Mouse (Mus musculus) limb, embryonic 12.5 days (tissue): ENCODE results near the gene Psg16. TPM values are rescaled to one million over a fixed set of nuclear protein-coding genes. Genes with fewer than 3 reads are reported as not detected.

Source experiments
- ATAC-seq: fragments of 200-750 bp; cut with Nextera tagmentation; 2 replicates; pipeline ENCODE4 v1.8.0; 2017; ENCODE audit warnings: low read depth, moderate TSS enrichment; ENCODE audit not compliant: insufficient number of reproducible peaks, insufficient read depth, low FRiP score, low TSS enrichment
- H3K27ac ChIP-seq: fragments of 300-500 bp; sonication (generic); 2 replicates; pipeline ENCODE4 v1.5.1; 2016; ENCODE audit warnings: mild to moderate bottlenecking, moderate library complexity
- H3K27me3 ChIP-seq: fragments of 300-500 bp; sonication (generic); 2 replicates; pipeline ENCODE4 v1.6.1; 2016; ENCODE audit warnings: mild to moderate bottlenecking, moderate library complexity
- H3K36me3 ChIP-seq: fragments of 300-500 bp; sonication (generic); 2 replicates; pipeline ENCODE4 v1.6.1; 2016; ENCODE audit warnings: mild to moderate bottlenecking, moderate library complexity
- H3K4me1 ChIP-seq: fragments of 300-500 bp; sonication (generic); replicated peaks from 2 replicates; pipeline ENCODE4 v1.6.1; 2016
- H3K4me2 ChIP-seq: fragments of 300-500 bp; sonication (generic); 2 replicates; pipeline ENCODE4 v1.6.1; 2016; ENCODE audit warnings: mild to moderate bottlenecking, moderate library complexity
- H3K4me3 ChIP-seq: fragments of 300-500 bp; sonication (generic); replicated peaks from 2 replicates; pipeline ENCODE4 v1.5.1; 2016; ENCODE audit warnings: mild to moderate bottlenecking
- H3K9ac ChIP-seq: fragments of 300-500 bp; sonication (generic); replicated peaks from 2 replicates; pipeline ENCODE4 v1.6.1; 2016; ENCODE audit warnings: mild to moderate bottlenecking, moderate library complexity
- H3K9me3 ChIP-seq: fragments of 300-500 bp; sonication (generic); 2 replicates; pipeline ENCODE4 v1.6.1; 2016; ENCODE audit warnings: mild to moderate bottlenecking, moderate library complexity
- WGBS: fragments of 180-500 bp; shearing (Covaris S2); methylation state at CpG from one replicate; pipeline ENCODE4 v1.1.7; 2016; 5-methylcytosine and 5-hydroxymethylcytosine counted together
- polyA plus RNA-seq: library from polyadenylated mRNA; unstranded; fragments of >200 nt; fragmentation: Nextera tagmentation; extraction: Ambion mirVana; gene quantifications from 2 replicates; pipeline ENCODE4 v1.2.1, GENCODE M21; 2016

Gene Psg16
- 0.12 and 0.14 TPM in 2 replicates for polyA plus RNA-seq

GRCm38 (mm10) chr7:17073904-17074615 lies at the start of gene Psg16:
TSS of gene Psg16 (plus strand) at chr7:17074040.
- no peak within 1 kb of the TSS for H3K9ac ChIP-seq
- no peak within 1 kb of the TSS for H3K4me3 ChIP-seq
- WGBS, result 70% methylated on average over 23 of the region's 23 CpGs
- no peak; the same call in 1 of the 2 replicates for ATAC-seq
- no peaks in the 10 kb centered on the region; the same call in 1 of the 2 replicates for H3K27me3 ChIP-seq
- H3K27ac ChIP-seq, result no peak within 1 kb of the TSS
- 0 out of 2 replicates have a peak, but pooled peaks cover 3% of the 10 kb centered on the region for H3K9me3 ChIP-seq
- no peak within 1 kb of the TSS for H3K4me2 ChIP-seq
- no peaks in the 10 kb centered on the region for H3K4me1 ChIP-seq
- H3K36me3 ChIP-seq, result no peaks in the 10 kb centered on the region

- Histone ChIP-seq H3K4me2 (peak overlapping the region; percentile 76; the same call in 1 of the 2 replicates), H3K9ac (no peak overlapping the region), H3K4me1 (peaks cover 40% of the 10 kb centered on the region), H3K27me3 (no peaks in the 10 kb centered on the region), H3K27ac (no peak overlapping the region), H3K36me3 (peaks cover 57% of the 10 kb centered on the region), H3K4me3 (no peak overlapping the region), H3K9me3 (no peaks in the 10 kb centered on the region)
- ATAC-seq, result no peak
- WGBS, result 81% methylated on average over 6 of the region's 6 CpGs
Measured at GRCm38 (mm10) chr7:17024141-17024540, 49.7 kb upstream of the Psg16 start.

GRCm38 (mm10) chr7:17024814-17025504 lies 48.9 kb upstream of the Psg16 start:
- Histone ChIP-seq H3K4me2 (peak overlapping the region; percentile 76), H3K27me3 (no peaks in the 10 kb centered on the region), H3K36me3 (peaks cover 48% of the 10 kb centered on the region), H3K9ac (0 out of 2 replicates have a peak overlapping the region, but pooled peaks have one; percentile 1), H3K4me3 (no peak overlapping the region), H3K9me3 (no peaks in the 10 kb centered on the region), H3K27ac (peak overlapping the region; percentile 42; the same call in 1 of the 2 replicates), H3K4me1 (peaks cover 40% of the 10 kb centered on the region)
- no peak for ATAC-seq
- 70% methylated on average over 10 of the region's 10 CpGs for WGBS

- WGBS, result 61% methylated on average over 4 of the region's 4 CpGs
- Histone ChIP-seq H3K4me2 (peak overlapping the region; percentile 76), H3K9ac (peak overlapping the region; percentile 23; the same call in 1 of the 2 replicates), H3K27ac (no peak overlapping the region), H3K4me1 (peaks cover 40% of the 10 kb centered on the region), H3K27me3 (no peaks in the 10 kb centered on the region), H3K4me3 (peak overlapping the region; percentile 82; the same call in 1 of the 2 replicates), H3K9me3 (no peaks in the 10 kb centered on the region), H3K36me3 (peaks cover 43% of the 10 kb centered on the region)
- no peak for ATAC-seq
Measured at GRCm38 (mm10) chr7:17025505-17025894, 48.3 kb upstream of the Psg16 start.

- Histone ChIP-seq H3K27ac (no peak overlapping the region), H3K4me3 (peak overlapping the region; percentile 82), H3K4me1 (peaks cover 40% of the 10 kb centered on the region), H3K9ac (peak overlapping the region; percentile 77; the same call in 1 of the 2 replicates), H3K36me3 (peaks cover 37% of the 10 kb centered on the region), H3K9me3 (no peaks in the 10 kb centered on the region), H3K4me2 (peak overlapping the region; percentile 76), H3K27me3 (no peaks in the 10 kb centered on the region)
- WGBS, result 65% methylated on average over 9 of the region's 9 CpGs
- no peak for ATAC-seq
Measured at GRCm38 (mm10) chr7:17025896-17026622, 47.8 kb upstream of the Psg16 start.

GRCm38 (mm10) chr7:17026710-17027587 lies 46.9 kb upstream of the Psg16 start:
- peaks cover 35% of the 10 kb centered on the region for H3K36me3 ChIP-seq
- peak overlapping the region; percentile 77 for H3K9ac ChIP-seq
- 7% methylated on average over 24 of the region's 24 CpGs for WGBS
- peak overlapping the region; percentile 70 for H3K27ac ChIP-seq
- peak overlapping the region; percentile 76 for H3K4me2 ChIP-seq
- no peaks in the 10 kb centered on the region for H3K9me3 ChIP-seq
- ATAC-seq, result peak; percentile 48
- peak overlapping the region; percentile 82 for H3K4me3 ChIP-seq
- peaks cover 40% of the 10 kb centered on the region for H3K4me1 ChIP-seq
- no peaks in the 10 kb centered on the region for H3K27me3 ChIP-seq

GRCm38 (mm10) chr7:17027588-17028343 lies 46.1 kb upstream of the Psg16 start, which contains the start of gene Ppp5c:
TSS of gene Ppp5c (minus strand) at chr7:17027924.
- peak within 1 kb of the TSS; percentile 76 for H3K4me2 ChIP-seq

GRCm38 (mm10) chr7:17028923-17029322 lies 44.9 kb upstream of the Psg16 start:
- no peaks in the 10 kb centered on the region for H3K9me3 ChIP-seq
- H3K27me3 ChIP-seq, result no peaks in the 10 kb centered on the region
- no peak for ATAC-seq
- no peak overlapping the region for H3K4me3 ChIP-seq
- no peak overlapping the region for H3K9ac ChIP-seq
- 81% methylated on average over 7 of the region's 7 CpGs for WGBS
- H3K27ac ChIP-seq, result no peak overlapping the region
- peaks cover 34% of the 10 kb centered on the region for H3K36me3 ChIP-seq
- H3K4me2 ChIP-seq, result no peak overlapping the region
- peaks cover 32% of the 10 kb centered on the region for H3K4me1 ChIP-seq

More at GRCm38 (mm10) chr7:17027588-17028343, 46.1 kb upstream of the Psg16 start, which contains the start of gene Ppp5c:
- peak within 1 kb of the TSS; percentile 82 for H3K4me3 ChIP-seq
- H3K27me3 ChIP-seq, result no peaks in the 10 kb centered on the region
- H3K9ac ChIP-seq, result peak within 1 kb of the TSS; percentile 77
- H3K27ac ChIP-seq, result peak within 1 kb of the TSS; percentile 70
- H3K4me1 ChIP-seq, result peaks cover 40% of the 10 kb centered on the region
- under 1% methylated on average over 41 of the region's 58 CpGs for WGBS
- peaks cover 35% of the 10 kb centered on the region for H3K36me3 ChIP-seq
- H3K9me3 ChIP-seq, result no peaks in the 10 kb centered on the region
- ATAC-seq, result peak; percentile 84

- WGBS, result 76% methylated on average over 7 of the region's 7 CpGs
- no peak overlapping the region for H3K9ac ChIP-seq
- H3K27ac ChIP-seq, result no peak overlapping the region
- H3K9me3 ChIP-seq, result no peaks in the 10 kb centered on the region
- no peak overlapping the region for H3K4me2 ChIP-seq
- ATAC-seq, result no peak
- H3K36me3 ChIP-seq, result peaks cover 38% of the 10 kb centered on the region
- H3K4me1 ChIP-seq, result peaks cover 19% of the 10 kb centered on the region
- no peak overlapping the region for H3K4me3 ChIP-seq
- H3K27me3 ChIP-seq, result no peaks in the 10 kb centered on the region
Measured at GRCm38 (mm10) chr7:17030239-17030638, 43.6 kb upstream of the Psg16 start.
